Mouse (Mus musculus) lung, postnatal 14 days (tissue): ENCODE measurements around the gene Arhgef17.
"Not testable (repeated sequence)": the region's sequence is repeated elsewhere in the genome, so short reads cannot be mapped to it uniquely, and the experiment has no call there.

Experiments used
- DNase-seq: peaks from one replicate; pipeline ENCODE4 v3.0.0; 2021

Arhgef17 gene

DNA sequence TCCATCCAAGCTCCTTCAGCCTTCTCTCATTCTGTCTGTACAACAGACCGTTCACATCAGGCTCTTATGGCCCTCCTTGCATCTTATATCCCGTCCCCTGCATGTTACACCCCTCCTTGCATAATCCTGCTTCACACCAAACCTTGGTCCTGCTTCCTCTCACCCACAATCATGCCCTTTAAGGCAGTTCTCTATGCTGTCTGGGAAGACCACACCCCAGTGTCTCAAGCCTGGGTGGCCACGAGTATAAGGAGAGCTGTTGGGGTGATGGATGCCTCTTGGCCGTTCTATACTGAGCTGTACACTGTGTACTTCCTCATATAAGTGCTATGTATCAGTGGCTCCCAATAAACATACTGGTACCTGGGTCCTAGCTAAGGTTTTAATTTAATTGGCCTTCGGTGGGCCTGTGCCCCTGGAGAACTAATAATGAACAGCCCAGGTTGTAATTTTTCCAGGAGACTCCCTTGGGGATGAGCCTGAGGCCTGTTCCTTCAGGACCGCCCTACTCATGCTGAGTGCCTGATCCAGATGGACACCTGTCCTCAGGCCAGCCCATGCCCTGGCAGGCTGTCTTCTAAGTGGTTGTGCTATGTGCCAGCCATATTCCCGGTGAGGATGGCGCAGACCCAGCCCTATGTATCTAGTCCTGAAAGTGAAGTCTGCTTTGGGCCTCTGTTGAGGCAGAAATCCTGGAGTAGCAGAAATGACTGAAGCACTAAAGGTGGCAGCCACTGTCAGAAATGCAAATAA is 61.9 kb downstream of the Arhgef17 start:
- DNase-seq, result no peak

DNA sequence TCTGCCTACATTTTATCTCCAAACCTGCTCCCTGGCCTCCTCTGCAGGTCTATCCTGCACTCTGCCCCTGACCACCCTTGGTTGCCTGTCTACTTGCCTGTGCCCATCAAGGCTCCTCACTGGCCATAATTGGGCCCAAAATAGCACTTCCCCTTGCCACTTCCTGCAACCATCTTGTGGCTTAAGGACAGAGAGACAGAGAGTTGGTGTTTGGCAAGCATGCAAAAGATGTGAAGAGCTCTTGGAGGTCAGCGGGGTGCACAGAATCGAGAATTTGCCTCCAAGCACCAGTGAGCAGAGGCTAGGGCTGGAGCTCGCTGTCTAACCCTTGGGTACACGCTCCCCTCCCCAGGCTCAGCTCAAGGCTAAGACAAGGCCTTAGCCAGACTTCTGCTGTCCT is 63.4 kb downstream of the Arhgef17 start:
- DNase-seq, result no peak

DNA sequence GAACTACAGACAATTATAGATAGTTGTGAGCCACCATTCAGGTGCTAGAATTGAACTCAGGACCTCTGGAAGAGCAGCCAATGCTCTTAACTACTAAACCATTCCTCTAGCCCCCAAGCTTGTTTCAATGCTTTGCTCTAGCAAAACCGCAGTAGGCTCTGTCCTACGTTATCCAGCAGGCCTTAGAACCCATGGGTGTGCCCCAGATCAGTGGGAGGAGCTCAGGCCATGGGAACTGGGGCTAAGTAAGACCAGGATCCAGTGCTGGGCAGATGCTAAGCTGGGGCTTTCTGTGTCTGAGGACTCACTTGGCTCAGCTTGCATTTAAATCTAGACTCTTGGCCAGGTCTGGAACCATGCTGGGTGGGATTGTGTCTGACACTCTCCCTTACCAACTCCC is 64.3 kb downstream of the Arhgef17 start:
- no peak for DNase-seq

DNA sequence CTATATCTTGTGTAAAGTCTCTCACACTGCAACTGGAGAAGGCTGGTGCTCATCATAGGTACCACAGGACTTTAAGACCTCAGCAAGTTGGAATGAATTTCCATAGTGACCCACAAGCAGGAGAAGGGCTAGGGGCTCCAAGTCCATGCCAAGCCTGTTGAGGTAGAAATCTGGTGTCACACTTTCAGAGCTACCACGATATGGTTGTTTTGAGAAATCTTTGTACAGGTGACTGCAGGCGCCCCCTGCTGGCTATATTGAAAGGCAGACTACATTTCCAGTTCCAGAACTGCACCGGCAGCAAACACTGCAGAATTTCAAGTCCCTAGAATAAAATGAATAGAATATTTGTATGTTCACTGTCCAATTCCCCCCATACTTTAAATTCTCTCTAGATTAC is 65.2 kb downstream of the Arhgef17 start:
- DNase-seq, result peak; percentile 80

DNA sequence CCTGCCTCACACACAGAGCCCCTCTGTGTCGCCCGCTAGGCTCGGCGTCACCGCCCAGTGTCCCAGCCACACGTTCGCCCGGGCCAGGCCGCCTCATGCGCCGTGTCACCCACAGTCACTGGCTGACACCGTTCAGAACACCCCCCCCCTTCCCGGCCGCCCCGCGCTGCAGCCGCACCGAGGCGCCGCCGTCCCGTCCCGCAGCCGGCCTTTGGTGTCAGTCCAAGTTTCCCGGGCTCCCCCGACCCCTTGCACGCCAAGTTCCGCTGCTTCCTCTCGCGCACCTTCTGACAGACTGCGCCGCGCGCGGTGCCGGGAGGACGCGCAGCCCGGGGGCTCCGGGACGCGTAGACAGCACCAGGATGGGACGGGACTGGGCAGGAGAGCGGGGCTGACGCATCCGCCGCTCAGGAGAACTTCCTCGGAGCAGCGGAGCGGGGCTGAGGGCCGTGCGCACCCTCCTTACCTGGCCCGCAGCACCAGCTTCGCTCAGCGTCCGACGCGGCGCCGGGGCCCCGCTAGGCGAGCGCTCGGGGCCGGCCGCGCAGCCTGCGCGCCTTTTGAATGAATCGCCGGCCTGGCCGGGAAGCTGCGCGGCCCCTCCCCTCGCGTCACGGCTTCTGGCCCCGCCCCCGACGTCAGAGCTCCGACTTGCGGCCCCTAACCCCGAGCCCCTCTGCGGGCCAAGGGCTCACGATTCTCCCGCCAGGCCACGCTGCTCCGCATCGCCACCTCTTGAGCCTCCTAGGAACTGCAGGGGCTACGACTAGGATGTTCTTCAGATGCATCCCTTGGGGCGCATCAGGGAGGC is 68.9 kb downstream of the Arhgef17 start, which contains the start of gene Relt:
Relt (minus strand) TSS at position 619 of the 811 bp plus-strand sequence.
- peak; percentile 96 for DNase-seq

DNA sequence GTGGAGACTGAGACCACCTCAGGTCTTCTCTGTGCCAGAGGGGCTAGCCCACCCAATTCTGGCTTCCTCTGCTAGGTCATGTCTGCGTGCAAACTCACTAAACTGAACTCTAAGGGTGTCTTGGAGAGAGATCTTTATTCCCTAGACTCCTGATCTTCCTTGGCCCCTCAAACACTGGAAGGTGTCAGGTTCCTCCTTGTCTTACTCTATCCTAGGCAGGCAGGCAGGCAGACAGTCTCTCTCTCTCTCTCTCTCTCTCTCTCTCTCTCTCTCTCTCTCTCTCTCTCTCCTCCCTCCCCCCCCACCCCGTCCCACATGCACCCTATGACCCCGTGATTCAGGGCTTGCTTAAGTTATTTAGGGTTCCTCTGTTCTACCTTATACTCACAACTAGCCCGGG is 69.6 kb downstream of the Arhgef17 start:
- no peak for DNase-seq

DNA sequence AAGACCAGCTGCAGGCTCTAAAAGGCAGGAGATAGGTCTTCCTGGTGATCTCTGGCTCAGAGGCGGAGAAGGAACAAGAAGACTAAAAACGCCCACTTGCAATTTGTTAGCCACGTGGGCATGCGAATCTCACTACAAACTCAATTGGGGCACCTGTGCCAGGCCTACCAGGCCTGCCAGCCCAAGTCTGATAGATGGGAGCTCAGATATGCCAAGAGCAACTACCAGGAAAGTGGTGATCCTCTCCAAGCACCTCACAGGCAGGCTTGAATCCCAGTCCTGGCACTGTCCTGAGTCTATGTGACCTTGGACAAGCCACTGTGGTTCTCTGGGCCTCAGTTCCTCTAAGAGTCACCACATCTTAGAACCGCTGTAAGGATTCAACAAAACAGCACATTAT is 70.7 kb downstream of the Arhgef17 start:
- DNase-seq, result no peak

DNA sequence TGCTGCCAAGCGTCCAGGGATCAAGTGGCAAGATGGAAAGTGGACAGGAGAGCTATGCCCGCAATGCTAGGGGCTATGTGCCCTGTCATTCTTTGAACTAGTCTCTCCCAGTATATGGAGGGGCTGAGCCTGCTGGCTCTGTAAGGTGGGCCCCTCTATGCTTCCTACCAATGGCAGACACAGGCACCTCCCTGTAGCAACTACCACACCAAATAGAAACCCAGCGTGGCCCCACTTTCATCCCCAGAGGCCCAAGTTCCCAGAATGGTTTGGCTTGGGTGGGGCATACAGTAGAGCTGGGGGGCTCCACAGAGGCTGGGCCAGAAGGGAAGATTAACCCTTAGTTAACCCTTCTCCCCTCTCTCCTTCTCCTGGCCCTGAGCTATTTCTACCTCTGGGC is 71.5 kb downstream of the Arhgef17 start:
- DNase-seq, result no peak

DNA sequence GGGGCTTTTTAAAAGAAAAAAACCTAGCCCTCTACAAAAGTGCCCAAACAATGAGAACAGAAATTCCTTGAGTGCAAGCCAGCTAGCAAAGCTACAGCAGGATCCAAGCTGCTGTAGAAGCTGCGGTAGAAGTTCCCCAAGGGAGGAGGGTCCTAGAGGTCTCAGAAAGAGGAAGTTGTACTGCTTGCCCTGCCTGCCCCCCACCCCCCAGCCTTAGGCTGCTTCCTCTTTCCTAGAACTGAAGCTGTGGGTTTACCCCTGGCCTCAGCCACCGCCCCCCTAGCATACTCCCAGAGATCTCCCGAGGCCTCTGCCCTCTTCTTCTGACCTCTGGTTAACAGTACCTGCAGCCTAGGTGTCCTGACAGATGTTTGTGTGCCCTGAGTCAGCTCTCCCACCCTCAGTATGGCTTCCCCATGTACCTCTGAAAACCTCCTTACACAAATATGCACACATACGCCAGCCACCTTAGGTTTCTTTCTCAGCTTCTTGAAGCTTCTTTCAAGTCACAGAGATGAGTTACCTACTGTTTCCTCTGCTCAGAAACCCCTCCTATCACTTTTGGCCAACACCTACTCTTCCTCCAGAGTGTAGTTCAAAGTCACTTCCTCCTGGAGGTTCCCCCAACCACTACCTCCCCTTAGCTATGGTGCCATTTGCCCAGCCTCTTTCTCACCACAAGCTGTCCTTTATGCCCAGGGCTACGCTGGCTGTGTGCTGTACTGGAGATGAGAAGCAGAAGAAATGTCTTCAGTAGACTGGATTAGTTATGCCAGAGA is 75.9 kb downstream of the Arhgef17 start:
- DNase-seq, result peak; percentile 49

DNA sequence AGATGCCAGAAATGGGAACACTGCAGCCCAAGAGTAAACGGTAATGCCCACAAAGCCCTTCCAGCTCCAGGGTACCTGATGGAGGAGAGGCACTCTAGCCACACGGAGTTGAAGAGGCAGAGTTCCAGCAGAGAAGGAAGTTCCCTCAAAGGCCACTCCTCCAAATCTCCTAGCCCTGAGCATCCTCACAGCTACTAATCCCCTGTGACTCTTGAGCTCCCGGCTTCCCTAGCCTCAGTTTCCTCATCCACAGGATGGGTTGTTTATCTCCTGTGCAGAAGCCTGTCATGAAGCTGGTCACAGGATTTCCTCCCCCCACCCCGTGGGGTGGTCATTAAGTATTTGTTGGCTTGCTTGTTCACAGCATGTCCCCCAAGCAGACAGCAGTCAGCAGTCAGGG is 76.6 kb downstream of the Arhgef17 start:
- DNase-seq, result no peak

DNA sequence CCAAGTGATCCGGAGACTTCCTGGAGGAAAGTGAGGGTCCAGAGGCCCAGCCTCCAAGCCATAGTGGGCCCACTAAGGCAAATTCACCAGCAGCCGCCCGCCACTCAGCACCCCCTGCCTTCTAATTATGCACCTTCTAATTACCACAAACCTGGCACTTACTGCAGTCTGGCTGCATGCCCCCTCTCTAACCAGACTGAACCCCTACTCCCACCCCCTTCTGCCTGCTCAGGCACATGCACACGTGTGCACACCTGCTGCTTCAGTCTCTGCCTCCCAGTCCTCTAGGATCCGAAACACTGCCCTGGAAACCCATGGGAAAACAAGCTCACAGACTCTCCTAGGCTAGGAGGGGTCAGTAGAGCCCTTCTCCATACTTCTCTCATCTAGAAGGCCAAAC is 77.0 kb downstream of the Arhgef17 start:
- DNase-seq, result no peak

DNA sequence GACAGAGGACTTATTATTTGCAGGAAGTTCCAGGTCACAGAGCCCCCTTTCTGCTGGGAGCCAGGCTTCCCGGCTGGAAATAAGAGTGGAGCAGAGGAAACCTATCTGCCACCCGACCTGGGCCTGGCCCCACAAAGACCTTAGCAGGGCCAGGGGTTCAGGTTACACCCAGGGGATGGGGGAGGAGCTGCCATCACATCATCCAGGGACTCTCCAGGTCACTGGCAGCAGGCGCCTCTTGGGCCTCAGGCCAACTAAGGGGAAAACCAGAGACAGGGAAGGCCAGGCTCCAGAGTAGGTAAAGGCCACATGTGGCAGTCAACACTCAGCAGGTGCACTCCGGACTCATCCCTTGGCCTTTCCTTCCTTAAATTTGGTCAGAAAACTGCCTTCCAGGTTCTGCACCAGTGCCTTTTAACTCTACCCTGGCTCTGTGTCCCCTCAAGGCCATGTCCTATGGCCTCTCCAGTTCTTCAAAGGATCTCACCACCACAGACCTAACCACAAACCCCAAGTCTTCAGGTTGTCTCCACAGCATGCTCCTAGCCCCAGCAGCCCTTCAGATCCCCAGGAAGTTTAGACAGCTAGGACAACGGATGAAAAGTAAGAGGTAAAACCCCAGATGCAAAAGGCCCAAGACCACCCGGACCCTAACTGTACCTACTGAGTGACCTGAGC is 77.6 kb downstream of the Arhgef17 start:
- no peak for DNase-seq

DNA sequence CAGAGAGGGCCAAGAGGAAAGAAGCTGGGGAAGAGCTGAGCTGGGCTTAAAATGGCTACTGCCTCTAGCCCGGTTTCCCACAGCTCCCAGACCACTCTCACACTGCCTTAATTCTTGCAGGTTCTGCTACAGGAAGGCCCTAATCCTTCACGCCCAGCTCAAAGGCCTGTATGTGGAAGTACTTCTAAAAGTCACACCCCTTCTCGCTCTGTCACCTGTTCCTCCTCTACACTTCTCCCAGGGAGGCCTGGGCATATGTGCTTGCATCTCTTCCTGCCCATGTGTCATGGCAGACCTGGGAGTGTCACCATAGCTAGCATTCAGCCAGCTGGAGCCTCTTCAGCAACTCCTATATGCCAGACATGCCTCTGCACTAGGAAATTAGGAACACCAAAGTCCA is 78.5 kb downstream of the Arhgef17 start:
- no peak for DNase-seq

DNA sequence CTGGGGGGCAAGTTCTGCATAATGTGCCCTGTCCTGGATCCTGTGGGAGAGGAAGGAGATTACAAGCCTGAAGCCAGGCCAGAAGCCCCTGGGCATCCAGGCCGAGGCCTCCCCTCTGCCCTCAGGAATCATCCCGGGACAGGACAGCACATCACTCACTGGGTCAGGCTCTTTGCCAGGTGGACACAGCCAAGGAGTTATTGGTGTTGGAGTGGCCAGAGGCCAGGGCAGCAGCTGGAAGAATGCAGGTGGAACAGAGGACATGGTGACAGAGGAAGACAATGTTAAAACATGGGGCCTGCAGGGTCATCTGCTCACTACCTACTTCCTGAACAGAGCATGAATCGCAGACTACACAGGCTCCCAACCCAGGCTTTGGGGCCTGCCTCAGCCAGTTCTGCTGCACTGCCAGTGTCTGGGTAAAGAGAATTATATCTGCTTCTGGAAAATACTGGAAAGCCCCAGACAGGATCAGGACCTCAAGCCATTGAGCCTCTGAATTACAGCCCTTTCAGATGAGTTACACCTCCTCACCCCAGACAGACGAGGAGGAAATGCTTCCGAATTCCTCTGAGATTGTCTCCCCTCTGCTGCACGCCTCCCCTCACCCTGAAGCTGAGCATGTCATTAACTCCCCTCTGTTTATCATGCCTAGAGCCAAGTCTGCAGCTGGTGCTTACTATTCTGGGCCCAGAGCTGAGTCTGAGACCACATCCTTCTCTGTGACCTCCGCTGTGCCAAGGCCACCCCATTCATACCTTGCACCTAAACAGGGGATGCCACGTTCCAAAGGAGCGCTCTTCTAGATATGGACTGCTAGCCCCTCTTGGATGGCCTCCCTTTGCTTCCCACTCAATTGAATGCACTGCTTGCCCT is 80.2 kb downstream of the Arhgef17 start:
- no peak for DNase-seq

DNA sequence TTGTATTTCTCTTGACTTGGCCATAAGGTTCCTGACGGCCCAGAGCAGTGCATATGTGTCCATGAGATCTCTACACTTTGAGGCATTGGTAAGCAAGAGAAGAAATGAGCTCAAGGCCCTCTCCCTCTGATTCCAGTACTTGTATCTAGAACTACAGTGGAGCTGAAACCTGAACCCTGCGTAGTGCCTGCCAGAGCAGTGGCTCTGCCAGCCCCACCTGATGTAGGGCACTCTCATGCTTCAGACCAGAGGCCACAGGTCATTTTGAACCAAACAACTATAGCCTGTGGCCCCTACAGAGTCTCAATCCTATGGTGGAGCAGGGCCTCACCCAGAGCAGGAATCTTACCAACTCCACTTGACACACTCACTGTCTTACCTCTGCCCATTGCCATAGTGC is 82.4 kb downstream of the Arhgef17 start:
- no peak for DNase-seq

DNA sequence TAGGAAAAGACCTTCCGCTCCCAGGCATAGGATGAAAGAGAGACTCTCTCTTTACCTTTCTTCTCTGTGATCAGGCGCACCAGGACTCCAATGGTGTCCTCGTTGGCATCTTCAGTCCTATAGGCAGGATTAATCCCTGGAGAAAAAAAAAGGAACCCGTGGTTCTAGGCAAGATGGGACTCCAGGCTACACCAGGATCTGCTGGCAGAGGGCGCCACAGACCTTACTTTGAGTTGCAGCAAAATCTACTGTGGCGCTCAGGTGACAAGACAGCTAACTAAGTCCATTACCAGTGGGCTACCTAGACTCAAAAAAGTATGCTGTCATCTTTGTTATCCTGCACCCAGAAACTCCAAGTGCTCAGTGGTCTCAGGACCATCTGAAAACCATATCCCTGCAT is 83.2 kb downstream of the Arhgef17 start:
- DNase-seq, result peak; percentile 85

DNA sequence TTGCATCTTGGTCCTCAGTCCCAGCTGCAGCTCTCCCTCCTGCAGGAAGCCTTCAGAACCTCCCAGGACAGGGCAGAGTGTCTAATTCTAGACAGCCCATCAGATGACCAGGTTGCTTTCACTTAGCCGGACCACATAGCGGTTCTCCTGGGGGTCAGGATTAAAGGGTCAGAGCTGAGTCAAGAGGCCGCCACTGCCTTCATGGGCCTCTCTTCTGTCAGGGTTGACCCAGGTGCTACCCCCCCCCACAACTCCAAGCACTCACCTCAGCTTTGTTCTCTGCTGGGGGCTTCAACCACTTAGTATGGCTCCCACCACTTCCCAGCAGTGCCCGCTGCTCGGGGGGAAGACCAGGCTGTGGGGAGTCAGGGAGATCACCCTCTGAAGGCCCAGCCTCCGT is 84.8 kb downstream of the Arhgef17 start:
- no peak for DNase-seq

DNA sequence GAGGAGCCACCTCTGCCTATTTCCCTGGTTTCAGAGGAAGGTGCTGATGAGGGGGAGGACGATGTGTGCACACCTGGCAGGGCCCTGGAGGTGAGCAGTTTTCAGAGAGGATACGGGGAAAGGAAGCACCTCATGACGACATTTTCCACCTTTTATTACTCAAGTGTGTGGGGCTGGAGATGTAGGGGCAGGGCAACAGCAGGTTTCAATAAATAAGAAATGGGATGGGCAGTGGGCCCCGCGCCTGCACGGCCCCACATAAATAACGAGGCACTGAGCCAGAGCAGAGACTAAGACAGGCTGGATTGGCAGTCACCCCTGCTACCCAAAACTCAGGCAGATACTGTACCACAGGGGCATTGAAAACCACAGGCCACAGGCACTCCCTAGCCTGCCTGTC is 85.9 kb downstream of the Arhgef17 start:
- not testable (repeated sequence) for DNase-seq

DNA sequence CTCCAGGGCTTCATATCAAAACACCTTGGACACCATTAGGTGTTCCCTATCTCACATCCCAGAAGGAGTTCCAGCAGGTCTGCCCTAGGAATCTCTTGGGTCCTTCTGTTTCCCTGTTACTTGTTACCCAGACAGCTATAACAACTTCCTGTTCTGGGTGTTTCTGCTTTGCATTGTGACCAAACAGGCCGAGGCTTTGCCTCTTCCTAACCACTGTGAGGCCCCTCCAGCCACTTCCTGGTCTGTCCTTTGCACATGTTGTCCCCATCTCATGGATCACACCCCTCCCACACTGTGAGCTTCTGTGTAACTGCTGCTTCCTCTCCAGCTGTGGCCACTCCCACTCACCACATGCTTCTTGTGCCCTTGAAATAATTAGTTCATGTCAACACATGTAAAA is 86.5 kb downstream of the Arhgef17 start:
- DNase-seq, result peak; percentile 56

DNA sequence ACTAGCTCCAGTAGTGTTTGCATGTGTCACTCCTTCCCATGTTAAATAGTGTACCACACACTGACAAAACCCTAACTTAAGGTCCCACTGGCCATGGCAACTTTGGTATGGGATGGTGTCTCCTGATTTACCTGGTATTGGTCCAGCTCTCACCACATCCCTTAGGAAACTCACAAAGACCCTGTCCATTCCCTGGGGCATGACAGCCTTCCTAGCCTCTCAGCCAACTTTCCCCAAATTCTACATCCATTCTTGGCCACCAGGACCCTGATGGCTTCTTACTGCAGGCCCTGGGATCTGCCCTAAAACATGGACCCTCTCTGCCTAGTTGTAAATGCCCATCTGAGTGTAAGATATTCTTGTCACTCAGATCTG is 86.9 kb downstream of the Arhgef17 start:
- DNase-seq, result no peak

DNA sequence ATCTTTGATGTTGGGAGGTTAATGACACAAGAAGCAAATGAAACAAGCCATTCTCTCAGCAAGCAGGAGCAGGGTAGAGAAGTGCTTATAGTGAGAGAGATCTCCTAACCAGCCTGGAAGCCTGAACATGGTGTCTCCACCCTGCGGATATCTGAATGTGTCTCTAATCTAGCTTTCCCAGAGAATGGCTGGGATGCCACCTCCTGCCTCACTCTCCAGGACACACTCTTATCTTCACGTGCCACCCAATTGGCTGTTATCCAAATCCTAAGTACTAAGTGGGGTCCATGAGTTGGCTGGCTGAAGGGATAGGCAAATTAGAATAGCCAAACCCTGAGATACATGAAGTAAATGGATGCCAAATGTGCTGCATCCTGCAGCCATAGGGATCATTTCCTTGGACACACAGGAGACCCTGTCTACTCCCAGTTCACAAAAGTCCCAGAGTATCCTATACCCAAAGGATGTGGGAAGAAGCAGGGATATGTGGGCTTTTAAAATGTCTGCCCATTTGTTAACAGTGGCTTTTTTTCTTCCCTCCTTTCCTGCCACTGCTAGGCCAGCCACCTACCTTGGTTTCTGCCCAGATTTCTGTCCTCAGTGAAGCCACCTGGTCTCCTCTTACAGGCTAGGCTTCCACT is 87.4 kb downstream of the Arhgef17 start:
- no peak for DNase-seq

DNA sequence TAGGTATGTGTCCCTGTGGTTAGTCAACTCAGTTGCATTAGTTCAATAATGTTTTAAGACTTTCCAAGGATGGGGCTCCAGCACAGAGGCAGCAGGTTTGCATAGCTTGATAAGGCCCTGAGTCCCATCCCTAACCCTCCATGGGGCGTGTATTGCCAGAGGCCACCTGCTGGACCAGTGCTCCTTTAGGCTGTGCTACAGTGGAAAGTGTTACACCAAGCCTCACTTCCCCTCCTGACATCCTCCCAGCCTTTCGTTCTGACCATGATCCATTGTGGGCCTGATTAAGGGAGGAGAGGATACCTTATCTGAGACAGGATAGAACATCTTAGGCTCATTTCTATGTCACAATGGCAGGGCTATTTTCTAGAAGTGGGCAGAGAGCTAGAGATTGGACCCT is 88.0 kb downstream of the Arhgef17 start:
- no peak for DNase-seq
